Mouse (Mus musculus) intestine, embryonic 15.5 days (tissue): ENCODE measurements at regions not wholly inside any gene's neighbourhood (a gene's known extent, or its start where the extent isn't known, plus 50 kb on each side); places are given as distances from the start of the nearest gene placed in this dataset.

Source experiments
- ATAC-seq: fragments of 200-750 bp; cut with Nextera tagmentation; 2 replicates; pipeline ENCODE4 v1.8.0; 2017; ENCODE audit warnings: moderate TSS enrichment, moderate library complexity
- H3K27ac ChIP-seq: fragments of 300-500 bp; sonication (generic); 2 replicates; pipeline ENCODE4 v1.5.1; 2015; ENCODE audit warnings: mild to moderate bottlenecking, inconsistent platforms
- H3K27me3 ChIP-seq: fragments of 300-500 bp; sonication (generic); replicated peaks from 2 replicates; pipeline ENCODE4 v1.6.1; 2015; ENCODE audit warnings: inconsistent platforms
- H3K36me3 ChIP-seq: fragments of 300-500 bp; sonication (generic); 2 replicates; pipeline ENCODE4 v1.6.1; 2015; ENCODE audit warnings: inconsistent platforms
- H3K4me1 ChIP-seq: fragments of 300-500 bp; sonication (generic); replicated peaks from 2 replicates; pipeline ENCODE4 v1.6.1; 2015; ENCODE audit warnings: inconsistent platforms
- H3K4me2 ChIP-seq: fragments of 300-500 bp; sonication (generic); replicated peaks from 2 replicates; pipeline ENCODE4 v1.6.1; 2015; ENCODE audit warnings: mild to moderate bottlenecking, inconsistent platforms
- H3K4me3 ChIP-seq: fragments of 300-500 bp; sonication (generic); replicated peaks from 2 replicates; pipeline ENCODE4 v1.5.1; 2015; ENCODE audit warnings: inconsistent platforms
- H3K9ac ChIP-seq: fragments of 300-500 bp; sonication (generic); 2 replicates; pipeline ENCODE4 v1.6.1; 2015; ENCODE audit warnings: inconsistent platforms
- H3K9me3 ChIP-seq: fragments of 300-500 bp; sonication (generic); 2 replicates; pipeline ENCODE4 v1.6.1; 2016; ENCODE audit warnings: inconsistent platforms
- WGBS: fragments of 180-500 bp; shearing (Covaris S2); methylation state at CpG from one replicate; pipeline ENCODE4 v1.1.7; 2015; 5-methylcytosine and 5-hydroxymethylcytosine counted together

- H3K27me3 ChIP-seq: no peaks in the 10 kb centered on the region
- H3K4me3 ChIP-seq: no peak overlapping the region
- H3K4me1 ChIP-seq: no peaks in the 10 kb centered on the region
- H3K36me3 ChIP-seq: no peaks in the 10 kb centered on the region
- H3K9me3 ChIP-seq: no peaks in the 10 kb centered on the region
- no peak for ATAC-seq
- H3K27ac ChIP-seq: no peak overlapping the region
- no peak overlapping the region for H3K9ac ChIP-seq
- no peak overlapping the region for H3K4me2 ChIP-seq
- WGBS: 82% methylated on average over 9 of the region's 9 CpGs
These were observed 78.6 kb downstream of the A830031A19Rik start for GRCm38 (mm10) chr11:23996250-23996649.

DNA sequence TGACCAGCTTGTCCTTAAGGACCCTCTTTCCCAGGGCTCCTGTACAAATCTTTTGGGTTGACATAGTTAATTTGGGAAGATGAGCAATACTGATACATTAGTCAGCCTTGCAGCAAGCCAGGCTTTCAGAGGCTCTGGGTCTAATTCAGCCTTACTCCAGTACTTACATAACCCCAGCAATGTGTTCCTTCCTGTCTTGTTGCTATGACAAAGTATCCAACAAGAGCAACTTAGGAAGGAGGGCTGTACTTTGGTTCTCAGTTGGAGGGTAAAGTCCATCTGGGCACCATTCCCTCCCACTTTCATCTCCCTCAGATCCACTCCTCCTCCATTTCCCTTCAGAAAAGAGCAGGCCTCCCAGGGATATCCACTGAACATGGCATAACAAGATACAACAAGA, 80.7 kb downstream of the A830031A19Rik start:
- peak; percentile 75 for ATAC-seq
- Histone ChIP-seq H3K9me3 (no peaks in the 10 kb centered on the region), H3K4me1 (no peaks in the 10 kb centered on the region)

GRCm38 (mm10) chr11:23987532-23988450, 87.1 kb downstream of the A830031A19Rik start:
- H3K27me3 ChIP-seq: no peaks in the 10 kb centered on the region
- H3K4me1 ChIP-seq: no peaks in the 10 kb centered on the region
- H3K27ac ChIP-seq: no peak overlapping the region
- no peaks in the 10 kb centered on the region for H3K9me3 ChIP-seq
- no peak overlapping the region for H3K4me2 ChIP-seq
- H3K9ac ChIP-seq: no peak overlapping the region
- no peak overlapping the region for H3K4me3 ChIP-seq
- ATAC-seq: no peak
- WGBS: 61% methylated on average over 7 of the region's 7 CpGs
- no peaks in the 10 kb centered on the region for H3K36me3 ChIP-seq

More for the DNA sequence above, 80.7 kb downstream of the A830031A19Rik start:
- no peak overlapping the region for H3K9ac ChIP-seq
- H3K4me2 ChIP-seq: no peak overlapping the region
- no peak overlapping the region for H3K4me3 ChIP-seq
- no peaks in the 10 kb centered on the region for H3K36me3 ChIP-seq
- H3K27me3 ChIP-seq: no peaks in the 10 kb centered on the region
- no peak overlapping the region for H3K27ac ChIP-seq

GRCm38 (mm10) chr11:23985231-23985630, 89.6 kb downstream of the A830031A19Rik start:
- no peaks in the 10 kb centered on the region for H3K9me3 ChIP-seq
- no peak for ATAC-seq
- no peaks in the 10 kb centered on the region for H3K27me3 ChIP-seq
- no peaks in the 10 kb centered on the region for H3K4me1 ChIP-seq
- no peak overlapping the region for H3K4me2 ChIP-seq
- no peaks in the 10 kb centered on the region for H3K36me3 ChIP-seq
- no peak overlapping the region for H3K27ac ChIP-seq
- 92% methylated on average over 3 of the region's 3 CpGs for WGBS
- no peak overlapping the region for H3K9ac ChIP-seq
- H3K4me3 ChIP-seq: no peak overlapping the region

- no peaks in the 10 kb centered on the region for H3K4me1 ChIP-seq
- no peaks in the 10 kb centered on the region for H3K27me3 ChIP-seq
- no peak overlapping the region for H3K9ac ChIP-seq
- H3K9me3 ChIP-seq: no peaks in the 10 kb centered on the region
- no peak overlapping the region for H3K4me2 ChIP-seq
- peak; percentile 68 for ATAC-seq
- WGBS: 10% methylated on average over 5 of the region's 5 CpGs
- H3K27ac ChIP-seq: no peak overlapping the region
- H3K4me3 ChIP-seq: no peak overlapping the region
- H3K36me3 ChIP-seq: no peaks in the 10 kb centered on the region
These were observed 84.3 kb upstream of the Papolg start for GRCm38 (mm10) chr11:23979332-23979731.

GRCm38 (mm10) chr11:23978300-23978699, 83.2 kb upstream of the Papolg start:
- Histone ChIP-seq H3K4me1 (no peaks in the 10 kb centered on the region), H3K27ac (no peak overlapping the region), H3K9ac (no peak overlapping the region), H3K4me2 (no peak overlapping the region), H3K9me3 (no peaks in the 10 kb centered on the region), H3K36me3 (no peaks in the 10 kb centered on the region), H3K27me3 (no peaks in the 10 kb centered on the region), H3K4me3 (no peak overlapping the region)
- ATAC-seq: no peak
- WGBS: 72% methylated on average over 5 of the region's 5 CpGs

- Histone ChIP-seq H3K9ac (no peak overlapping the region), H3K9me3 (no peaks in the 10 kb centered on the region), H3K36me3 (no peaks in the 10 kb centered on the region), H3K27me3 (no peaks in the 10 kb centered on the region), H3K4me2 (no peak overlapping the region), H3K27ac (no peak overlapping the region), H3K4me3 (no peak overlapping the region), H3K4me1 (no peaks in the 10 kb centered on the region)
- ATAC-seq: no peak
- 84% methylated on average over 8 of the region's 8 CpGs for WGBS
These were observed 82.0 kb upstream of the Papolg start for GRCm38 (mm10) chr11:23977096-23977495.

- no peak overlapping the region for H3K9ac ChIP-seq
- H3K4me2 ChIP-seq: no peak overlapping the region; the same call in 1 of the 2 replicates
- H3K9me3 ChIP-seq: no peaks in the 10 kb centered on the region
- ATAC-seq: no peak
- H3K27ac ChIP-seq: no peak overlapping the region
- no peaks in the 10 kb centered on the region for H3K27me3 ChIP-seq
- no peak overlapping the region for H3K4me3 ChIP-seq
- H3K36me3 ChIP-seq: no peaks in the 10 kb centered on the region
- H3K4me1 ChIP-seq: no peaks in the 10 kb centered on the region
- WGBS: 2% methylated on average over 4 of the region's 4 CpGs
These were observed 59.3 kb upstream of the Papolg start for GRCm38 (mm10) chr11:23954323-23954722.

DNA sequence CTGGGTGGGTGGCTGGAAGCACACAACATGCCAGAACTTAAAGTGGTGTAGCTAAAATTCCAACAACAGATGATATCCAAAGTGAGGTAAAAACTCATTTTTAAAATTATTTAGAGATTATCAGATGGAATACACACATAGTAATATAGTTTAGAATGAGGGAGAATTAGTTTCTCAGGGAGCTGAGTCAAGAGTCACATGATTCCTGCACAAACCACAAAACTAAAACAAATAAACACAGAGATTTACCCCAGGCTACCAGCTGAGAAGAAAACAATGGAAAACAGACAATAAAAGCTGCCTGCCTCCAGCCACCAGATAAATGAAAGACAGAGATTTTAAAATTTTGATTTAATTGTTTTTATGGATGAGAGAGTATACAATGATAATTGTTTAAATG, 50.9 kb upstream of the Papolg start:
- no peaks in the 10 kb centered on the region for H3K4me1 ChIP-seq
- H3K9me3 ChIP-seq: no peaks in the 10 kb centered on the region
- no peak overlapping the region for H3K4me3 ChIP-seq
- H3K4me2 ChIP-seq: no peak overlapping the region
- ATAC-seq: no peak
- H3K9ac ChIP-seq: no peak overlapping the region
- H3K27me3 ChIP-seq: no peaks in the 10 kb centered on the region
- H3K27ac ChIP-seq: no peak overlapping the region
- no peaks in the 10 kb centered on the region for H3K36me3 ChIP-seq
